40 mouse cellular contexts compared by ENCODE assay signal in genomic region chr17:36840961-36841445, GRCm38 (mm10). TPM values are rescaled to one million over a fixed set of nuclear protein-coding genes. Genes with fewer than 3 reads are reported as not detected.
"Had no signal": no experiment of that assay in that cellular context is flagged by ENCODE, and none has a peak within 500 bp of the region (broad histone marks: within the 10 kb centered on the region; RNA-seq: fewer than 3 reads in every experiment).

No protein-coding gene starts in this region.

- H3K4me3 ChIP-seq: heart, adult 2 months; heart, embryonic 10.5 days; heart, embryonic 13.5 days; heart, embryonic 15.5 days; hindbrain, embryonic 10.5 days; hindbrain, embryonic 12.5 days; intestine, embryonic 15.5 days; layer of hippocampus, adult 2 months; limb, embryonic 13.5 days; limb, embryonic 15.5 days had no signal

- H3K9ac ChIP-seq: heart, embryonic 13.5 days; heart, embryonic 15.5 days; hindbrain, embryonic 12.5 days; hindbrain, embryonic 14.5 days; intestine, embryonic 15.5 days; limb, embryonic 13.5 days; limb, embryonic 15.5 days had no signal

- H3K27me3 ChIP-seq: heart, embryonic 13.5 days; heart, embryonic 15.5 days; hindbrain, embryonic 12.5 days; intestine, embryonic 15.5 days; limb, embryonic 13.5 days; limb, embryonic 15.5 days had no signal

- ATAC-seq: forebrain, embryonic 16.5 days; hindbrain, embryonic 16.5 days; inflammation-experienced regulatory T-cells, adult 6 months; intestine, embryonic 15.5 days; intestine, postnatal 0 days had no signal

- H3K9me3 ChIP-seq: heart, embryonic 10.5 days; heart, embryonic 13.5 days; heart, embryonic 15.5 days; hindbrain, embryonic 10.5 days; hindbrain, embryonic 12.5 days; intestine, embryonic 15.5 days; limb, embryonic 13.5 days; limb, embryonic 15.5 days had no signal

- H3K27ac ChIP-seq: heart, adult 2 months; heart, embryonic 10.5 days; heart, embryonic 13.5 days; heart, embryonic 15.5 days; hindbrain, embryonic 10.5 days; hindbrain, embryonic 12.5 days; hindbrain, embryonic 14.5 days; intestine, embryonic 15.5 days; layer of hippocampus, adult 2 months; limb, embryonic 13.5 days; limb, embryonic 15.5 days had no signal

- DNase-seq: gastrocnemius, postnatal 14 days; gastrocnemius, postnatal 36 days; heart, adult 2 months; heart, postnatal 14 days; heart, postnatal 4 days; kidney, adult 18-20 months; kidney, adult 8-10 months; kidney, postnatal 10 days; kidney, postnatal 25 days; kidney, postnatal 4 days; layer of hippocampus, adult 9-11 months; layer of hippocampus, postnatal 36 days; left cerebral cortex, postnatal 4 days had no signal

- H3K36me3 ChIP-seq: hindbrain, embryonic 12.5 days; intestine, embryonic 15.5 days had no signal

- H3K4me2 ChIP-seq: heart, embryonic 13.5 days; heart, embryonic 15.5 days; hindbrain, embryonic 12.5 days; hindbrain, embryonic 14.5 days; intestine, embryonic 15.5 days; limb, embryonic 13.5 days; limb, embryonic 15.5 days had no signal

RNA-seq across cellular contexts. Expression of gene Trim15, which starts 26.0 kb away (rescaled TPM):
- total RNA-seq: gastrocnemius, adult 8-10 months; gastrocnemius, postnatal 14 days; gastrocnemius, postnatal 36 days; granulocyte monocyte progenitor cell, adult 5-6 weeks; heart, adult 2 months; heart, postnatal 14 days; heart, postnatal 4 days; layer of hippocampus, adult 2 months; layer of hippocampus, postnatal 14 days; layer of hippocampus, postnatal 36 days; left cerebral cortex, adult 18-20 months; left cerebral cortex, postnatal 10 days; left cerebral cortex, postnatal 25 days; left cerebral cortex, postnatal 4 days; liver, adult 2 months had no signal
- polyA plus RNA-seq: heart, embryonic 10.5 days; heart, postnatal 0 days; liver, adult 2 months had no signal

RNA-seq across cellular contexts. Expression of gene Trim10, which starts 28.4 kb away (rescaled TPM):
- total RNA-seq: gastrocnemius, adult 8-10 months; gastrocnemius, postnatal 14 days; gastrocnemius, postnatal 36 days; granulocyte monocyte progenitor cell, adult 5-6 weeks; layer of hippocampus, adult 2 months; layer of hippocampus, postnatal 14 days; layer of hippocampus, postnatal 36 days; left cerebral cortex, adult 18-20 months; left cerebral cortex, adult 8-10 months; left cerebral cortex, postnatal 25 days; left cerebral cortex, postnatal 4 days; liver, adult 2 months had no signal
- polyA plus RNA-seq: inflammation-experienced regulatory T-cells, adult 6 months; liver, adult 2 months had no signal

RNA-seq across cellular contexts. Expression of gene H2-M10.6, which starts 29.0 kb away (rescaled TPM):
- total RNA-seq: gastrocnemius, adult 8-10 months; gastrocnemius, postnatal 14 days; gastrocnemius, postnatal 36 days; granulocyte monocyte progenitor cell, adult 5-6 weeks; heart, adult 2 months; heart, postnatal 14 days; heart, postnatal 4 days; layer of hippocampus, adult 2 months; layer of hippocampus, postnatal 14 days; layer of hippocampus, postnatal 36 days; left cerebral cortex, adult 18-20 months; left cerebral cortex, adult 8-10 months; left cerebral cortex, postnatal 10 days; left cerebral cortex, postnatal 25 days; left cerebral cortex, postnatal 4 days; liver, adult 2 months had no signal
- polyA plus RNA-seq: forebrain, embryonic 16.5 days; frontal cortex, adult 2 months; heart, adult 2 months; heart, embryonic 10.5 days; heart, embryonic 13.5 days; heart, embryonic 15.5 days; heart, postnatal 0 days; hindbrain, embryonic 10.5 days; hindbrain, embryonic 12.5 days; hindbrain, embryonic 14.5 days; hindbrain, embryonic 16.5 days; inflammation-experienced regulatory T-cells, adult 6 months; intestine, embryonic 15.5 days; intestine, postnatal 0 days; kidney, embryonic 14.5 days; kidney, embryonic 16.5 days; limb, embryonic 11.5 days; limb, embryonic 13.5 days; limb, embryonic 15.5 days; liver, adult 2 months had no signal

RNA-seq across cellular contexts. Expression of gene Trim40, which starts 48.9 kb away (rescaled TPM):
- total RNA-seq: gastrocnemius, adult 8-10 months; gastrocnemius, postnatal 14 days; gastrocnemius, postnatal 36 days; granulocyte monocyte progenitor cell, adult 5-6 weeks; heart, adult 2 months; heart, postnatal 14 days; heart, postnatal 4 days; layer of hippocampus, adult 2 months; layer of hippocampus, postnatal 14 days; layer of hippocampus, postnatal 36 days; left cerebral cortex, postnatal 10 days; left cerebral cortex, postnatal 25 days; left cerebral cortex, postnatal 4 days; liver, adult 2 months had no signal
- polyA plus RNA-seq: forebrain, embryonic 16.5 days; heart, adult 2 months; heart, embryonic 10.5 days; heart, embryonic 13.5 days; heart, embryonic 15.5 days; heart, postnatal 0 days; hindbrain, embryonic 10.5 days; hindbrain, embryonic 12.5 days; hindbrain, embryonic 14.5 days; inflammation-experienced regulatory T-cells, adult 6 months; kidney, embryonic 14.5 days; kidney, embryonic 16.5 days; limb, embryonic 11.5 days; limb, embryonic 13.5 days; limb, embryonic 15.5 days had no signal
